Mouse (Mus musculus) C2C12 (cell line): ENCODE results near the gene Vps37d. TPM values are rescaled to one million over a fixed set of nuclear protein-coding genes. Genes with fewer than 3 reads are reported as not detected.

Experiments
- H3K27me3 ChIP-seq: one replicate; pipeline ENCODE4 v1.6.1; 2011; ENCODE audit not compliant: control insufficient read depth, insufficient read depth, insufficient read length
- H3K36me3 ChIP-seq: one replicate; pipeline ENCODE4 v1.6.1; 2011; ENCODE audit not compliant: control insufficient read depth, insufficient read depth
- H3K4me3 ChIP-seq: one replicate; pipeline ENCODE4 v1.5.1; 2011; ENCODE audit warnings: mild to moderate bottlenecking, control low read depth; ENCODE audit not compliant: poor library complexity, insufficient read depth, severe bottlenecking
- H3K79me2 ChIP-seq: one replicate; pipeline ENCODE4 v1.6.1; 2011; ENCODE audit not compliant: control insufficient read depth, insufficient read depth
- H3K79me3 ChIP-seq: one replicate; pipeline ENCODE4 v1.6.1; 2011; ENCODE audit warnings: low read depth, control low read depth
- H3ac ChIP-seq: one replicate; pipeline ENCODE3; 2011; ENCODE audit warnings: low read depth; ENCODE audit not compliant: control insufficient read depth, insufficient read length
- CEBPB ChIP-seq: IDR thresholded peaks from one replicate; pipeline ENCODE4 v1.6.1; 2011; ENCODE audit warnings: low read depth, mild to moderate bottlenecking, control low read depth, moderate library complexity
- CTCF ChIP-seq: IDR thresholded peaks from one replicate; pipeline ENCODE4 v1.5.1; 2011; ENCODE audit not compliant: control insufficient read depth, insufficient read depth, insufficient read length
- FOSL1 ChIP-seq: IDR thresholded peaks from one replicate; pipeline ENCODE4 v1.8.0; 2011; ENCODE audit warnings: mild to moderate bottlenecking, low read length; ENCODE audit not compliant: poor library complexity, insufficient read depth, severe bottlenecking
- MAX ChIP-seq: IDR thresholded peaks from one replicate; pipeline ENCODE4 v1.6.1; 2011; ENCODE audit warnings: mild to moderate bottlenecking, control low read depth
- MYOD1 ChIP-seq: IDR thresholded peaks from one replicate; pipeline ENCODE4 v1.6.1; 2011; ENCODE audit warnings: low read depth; ENCODE audit not compliant: control insufficient read depth, insufficient read length
- MYOG ChIP-seq: IDR thresholded peaks from one replicate; pipeline ENCODE4 v1.6.1; 2011; ENCODE audit not compliant: control insufficient read depth, insufficient read length; ENCODE audit errors: extremely low read depth
- USF1 ChIP-seq: IDR thresholded peaks from one replicate; pipeline ENCODE4 v1.6.1; 2011; ENCODE audit warnings: low read depth, mild to moderate bottlenecking, control low read depth, moderate library complexity
- polyA plus RNA-seq: library from polyadenylated mRNA; unstranded; fragments of >200 nt; fragmentation: generic; extraction: Trizol; gene quantifications from one replicate; pipeline ENCODE4 v1.2.1, GENCODE M21; 2012; ENCODE audit warnings: missing spikeins

Gene Vps37d
- polyA plus RNA-seq, 1 experiment: 3.5 TPM

DNA sequence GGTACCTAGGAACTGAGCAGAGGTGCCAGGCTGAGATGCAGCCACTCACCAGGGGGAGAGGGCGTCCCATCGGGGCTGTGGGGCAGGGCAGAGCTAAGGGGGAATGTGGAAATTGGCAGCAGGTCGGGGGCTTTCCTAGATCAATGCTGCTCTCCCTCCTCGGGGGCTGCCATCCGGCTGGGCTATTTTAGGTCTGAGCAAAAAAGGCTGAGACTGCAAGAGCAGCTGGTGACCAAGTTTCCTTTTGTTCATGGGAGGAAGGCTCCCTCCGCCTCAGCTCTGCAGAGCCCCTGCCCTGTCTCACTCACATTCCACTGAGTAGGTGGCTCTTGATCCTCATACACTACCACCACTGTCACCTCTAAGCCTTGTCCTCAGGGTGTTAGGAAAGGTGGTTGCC is 38.0 kb downstream of the Vps37d start:
- H3K79me3 ChIP-seq: no peaks in the 10 kb centered on the region
- TF ChIP-seq MAX (no peak), USF1 (no peak), MYOG (no peak), CEBPB (no peak), CTCF (no peak), MYOD1 (no peak), FOSL1 (no peak)
- no peak overlapping the region for H3ac ChIP-seq
- H3K4me3 ChIP-seq: no peak overlapping the region
- H3K79me2 ChIP-seq: no peaks in the 10 kb centered on the region
- H3K36me3 ChIP-seq: no peaks in the 10 kb centered on the region
- H3K27me3 ChIP-seq: no peaks in the 10 kb centered on the region

- Histone ChIP-seq H3K36me3 (no peaks in the 10 kb centered on the region), H3K79me3 (no peaks in the 10 kb centered on the region), H3K27me3 (no peaks in the 10 kb centered on the region), H3ac (no peak overlapping the region), H3K4me3 (no peak overlapping the region), H3K79me2 (no peaks in the 10 kb centered on the region)
- TF ChIP-seq CEBPB (no peak), MYOD1 (no peak), MYOG (no peak), USF1 (no peak), FOSL1 (no peak), MAX (no peak), CTCF (no peak)
Observed at GRCm38 (mm10) chr5:135039541-135039940, 38.5 kb downstream of the Vps37d start.

DNA sequence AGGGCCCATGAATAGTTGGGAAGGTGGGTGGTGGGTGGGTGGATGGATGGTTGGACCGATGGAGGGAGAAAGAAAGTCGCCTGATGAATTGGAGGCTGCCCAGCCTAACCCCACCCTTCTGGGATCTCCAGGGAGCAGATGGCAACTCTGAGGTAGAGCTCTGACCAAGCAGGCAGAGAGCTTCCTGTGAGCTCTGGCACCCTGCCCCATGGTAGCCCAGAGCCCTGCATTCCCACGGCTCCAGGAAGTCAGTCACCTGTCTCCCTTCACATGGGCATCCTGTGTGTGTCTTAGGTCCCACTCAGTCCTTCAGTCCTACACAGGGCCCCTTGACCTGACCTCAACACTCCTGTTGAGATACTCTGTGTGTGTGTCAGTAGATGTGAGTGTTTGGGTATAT is 40.1 kb downstream of the Vps37d start:
- Histone ChIP-seq H3K79me2 (no peaks in the 10 kb centered on the region), H3K79me3 (peaks cover 7% of the 10 kb centered on the region), H3K27me3 (no peaks in the 10 kb centered on the region), H3K36me3 (no peaks in the 10 kb centered on the region), H3K4me3 (no peak overlapping the region), H3ac (no peak overlapping the region)
- no peak for TF ChIP-seq CEBPB
- no peak for TF ChIP-seq USF1
- TF ChIP-seq MYOD1: no peak
- TF ChIP-seq FOSL1: no peak
- TF ChIP-seq MYOG: no peak
- TF ChIP-seq MAX: no peak
- no peak for TF ChIP-seq CTCF

DNA sequence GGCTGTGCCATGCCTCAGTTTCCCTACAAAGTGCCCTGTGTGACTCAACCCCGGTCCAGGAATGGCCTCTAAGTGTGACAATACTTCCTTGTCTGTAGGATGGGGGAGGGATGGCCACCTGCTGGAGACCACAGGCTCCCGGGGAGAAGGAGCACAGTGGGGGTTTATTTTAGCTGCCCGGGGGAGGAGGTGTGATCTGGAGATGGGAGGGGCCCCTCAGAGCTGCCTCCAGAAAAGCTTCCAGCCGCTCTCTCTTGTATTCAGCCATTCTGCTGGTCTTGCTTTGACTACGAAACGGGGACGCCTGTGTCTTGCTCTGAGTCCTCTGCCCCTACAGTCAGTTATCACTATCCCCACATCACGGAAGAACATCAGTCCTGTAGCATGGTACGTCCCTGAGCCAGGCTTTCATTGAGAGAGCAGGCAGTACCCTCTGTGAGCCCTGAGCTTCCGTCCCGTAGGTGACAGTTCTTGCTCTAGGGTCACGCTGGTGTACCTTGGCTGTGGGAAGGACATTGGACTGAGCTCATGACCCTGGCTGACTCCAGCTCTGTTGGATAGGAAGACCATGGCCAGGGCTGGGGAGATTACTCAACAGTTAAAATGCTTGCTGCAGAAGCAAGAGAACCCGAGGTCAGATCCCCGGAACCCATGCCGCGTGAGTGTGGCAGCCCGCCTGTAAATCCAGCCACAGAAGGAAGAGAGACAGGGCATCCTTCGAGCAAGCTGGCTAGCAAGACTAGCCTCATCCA is 42.3 kb downstream of the Vps37d start:
- Histone ChIP-seq H3K79me2 (peaks cover 7% of the 10 kb centered on the region), H3K36me3 (no peaks in the 10 kb centered on the region), H3K27me3 (no peaks in the 10 kb centered on the region), H3K4me3 (no peak overlapping the region), H3ac (no peak overlapping the region), H3K79me3 (peaks cover 15% of the 10 kb centered on the region)
- TF ChIP-seq USF1 (no peak), MAX (no peak), CTCF (no peak), CEBPB (no peak)

DNA sequence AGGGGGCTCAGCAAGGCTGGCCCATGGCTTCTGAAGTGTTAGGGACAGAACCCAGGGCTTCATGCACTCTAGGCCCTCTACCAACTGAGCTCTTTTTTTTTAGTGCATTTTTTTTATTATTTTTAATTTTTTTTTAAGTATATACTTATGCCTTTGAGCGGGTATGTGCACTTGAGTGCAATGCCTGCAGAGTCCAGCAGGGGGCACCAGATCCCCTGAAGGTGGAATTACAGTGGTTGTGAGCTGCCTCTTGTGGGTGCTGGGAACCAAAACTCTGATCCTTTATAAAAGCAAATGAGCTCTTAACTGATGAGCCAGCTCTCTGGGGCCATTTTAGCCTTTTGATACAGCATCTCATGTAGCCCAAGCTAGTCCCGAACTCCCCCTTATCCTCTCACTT is 43.5 kb downstream of the Vps37d start:
- Histone ChIP-seq H3K36me3 (no peaks in the 10 kb centered on the region), H3K4me3 (no peak overlapping the region), H3ac (no peak overlapping the region), H3K27me3 (no peaks in the 10 kb centered on the region), H3K79me2 (peaks cover 18% of the 10 kb centered on the region), H3K79me3 (peaks cover 15% of the 10 kb centered on the region)
- TF ChIP-seq USF1: no peak

- TF ChIP-seq MYOG (no peak), MAX (no peak), USF1 (no peak), CEBPB (no peak), CTCF (no peak), MYOD1 (no peak), FOSL1 (no peak)
- H3K36me3 ChIP-seq: no peaks in the 10 kb centered on the region
- peaks cover 24% of the 10 kb centered on the region for H3K79me2 ChIP-seq
- H3ac ChIP-seq: no peak overlapping the region
- H3K79me3 ChIP-seq: peaks cover 15% of the 10 kb centered on the region
- no peaks in the 10 kb centered on the region for H3K27me3 ChIP-seq
- no peak overlapping the region for H3K4me3 ChIP-seq
Observed at GRCm38 (mm10) chr5:135032581-135032980, 45.5 kb downstream of the Vps37d start.
